ENCODE assay signal across 9 mouse cellular contexts in genomic region chr9:98973101-98973521, GRCm38 (mm10). TPM values are rescaled to one million over a fixed set of nuclear protein-coding genes. Genes with fewer than 3 reads are reported as not detected.
DNase-seq lines count a peak whose midpoint lies in the region; ATAC-seq and TF ChIP-seq lines count a peak whose summit lies in the region.
"Had no signal": no experiment of that assay in that cellular context is flagged by ENCODE, and none has a peak within 500 bp of the region (broad histone marks: within the 10 kb centered on the region; RNA-seq: fewer than 3 reads in every experiment).

No protein-coding gene starts in this region.

- H3K4me1 ChIP-seq in embryonic facial prominence, embryonic 14.5 days (ENCODE audit: control insufficient read depth, insufficient read depth, low read length), result no peaks in the 10 kb centered on the region
- H3K4me1 ChIP-seq in limb, embryonic 14.5 days (ENCODE audit: control insufficient read depth, insufficient read depth, low read length), result peaks cover 6% of the 10 kb centered on the region
- 0 out of 2 replicates have a peak, but pooled peaks cover 5% of the 10 kb centered on the region for H3K4me1 ChIP-seq in small intestine, adult 2 months (ENCODE audit: control insufficient read depth, insufficient read depth, insufficient read length, low read length)

- no peak overlapping the region for H3K27ac ChIP-seq in left cerebral cortex, adult 2 months
- H3K27ac ChIP-seq in embryonic facial prominence, embryonic 14.5 days (replicated peaks; ENCODE audit: low read depth, low read length), result no peak overlapping the region
- no peak overlapping the region for H3K27ac ChIP-seq in limb, embryonic 14.5 days (replicated peaks; ENCODE audit: low read depth, low read length)
- no peak overlapping the region for H3K27ac ChIP-seq in small intestine, adult 2 months (ENCODE audit: insufficient read depth, low read depth, low read length)

- H3K9me3 ChIP-seq in embryonic facial prominence, embryonic 14.5 days (ENCODE audit: control insufficient read depth, low read length), result peaks cover 8% of the 10 kb centered on the region; the same call in 1 of the 2 replicates
- H3K9me3 ChIP-seq in limb, embryonic 14.5 days (ENCODE audit: control insufficient read depth, low read length), result peaks cover 5% of the 10 kb centered on the region; the same call in 1 of the 2 replicates

- H3K9ac ChIP-seq in embryonic facial prominence, embryonic 14.5 days (ENCODE audit: low read depth, low read length), result peak overlapping the region; percentile 51
- H3K9ac ChIP-seq in limb, embryonic 14.5 days (ENCODE audit: low read depth, low read length, severe bottlenecking), result peak overlapping the region; percentile 41; the same call in 1 of the 2 replicates

- H3K4me2 ChIP-seq in embryonic facial prominence, embryonic 14.5 days (ENCODE audit: low read depth, low read length), result peak overlapping the region; percentile 67
- peak overlapping the region; percentile 67 for H3K4me2 ChIP-seq in limb, embryonic 14.5 days (replicated peaks; ENCODE audit: low read depth, low read length, severe bottlenecking)

- peak overlapping the region; percentile 11; the same call in 1 of the 2 replicates for H3K4me3 ChIP-seq in left cerebral cortex, adult 2 months
- H3K4me3 ChIP-seq in embryonic facial prominence, embryonic 14.5 days (ENCODE audit: low read depth, low read length), result peak overlapping the region; percentile 40
- H3K4me3 ChIP-seq in limb, embryonic 14.5 days (replicated peaks; ENCODE audit: low read length), result peak overlapping the region; percentile 39
- peak overlapping the region; percentile 46 for H3K4me3 ChIP-seq in small intestine, adult 2 months (ENCODE audit: low read depth, low read length)

- H3K36me3 ChIP-seq in embryonic facial prominence, embryonic 14.5 days (ENCODE audit: control insufficient read depth, insufficient read depth, low read length), result no peaks in the 10 kb centered on the region
- no peaks in the 10 kb centered on the region for H3K36me3 ChIP-seq in limb, embryonic 14.5 days (ENCODE audit: control insufficient read depth, insufficient read depth, low read length)
- H3K36me3 ChIP-seq in small intestine, adult 2 months (ENCODE audit: control insufficient read depth, insufficient read depth, low read length), result no peaks in the 10 kb centered on the region

- TF ChIP-seq CTCF in left cerebral cortex, adult 2 months (IDR thresholded peaks at IDR 0.05), result no peak
- no peak for TF ChIP-seq CTCF in small intestine, adult 2 months (IDR thresholded peaks at IDR 0.05; ENCODE audit: extremely low read depth, insufficient read length, insufficient replicate concordance, low read depth, low read length)

- intact Hi-C loops in left cerebral cortex, adult 2 months (cut with DNase I), result no loop called here

- no peak for DNase-seq in left cerebral cortex, adult 2 months (ENCODE audit: extremely low spot score in 1 of 2, low spot score in 2 of 2)
- DNase-seq in left cerebral cortex, adult 18-20 months (ENCODE audit: low spot score in 2 of 2), result no peak
- no peak for DNase-seq in embryonic facial prominence, embryonic 14.5 days (ENCODE audit: low spot score)
- no peak for DNase-seq in limb, embryonic 14.5 days (ENCODE audit: low spot score)
- no peak for DNase-seq in frontal cortex, postnatal 10 days (ENCODE audit: low spot score in 2 of 2)
- DNase-seq in adrenal gland, postnatal 25 days, result no peak
- no peak for DNase-seq in frontal cortex, postnatal 25 days (ENCODE audit: low spot score in 2 of 2)

- peaks cover 71% of the 10 kb centered on the region for H3K27me3 ChIP-seq in embryonic facial prominence, embryonic 14.5 days (replicated peaks; ENCODE audit: control insufficient read depth, insufficient read depth, low read length)
- H3K27me3 ChIP-seq in limb, embryonic 14.5 days (ENCODE audit: control insufficient read depth, insufficient read depth, low read length), result peaks cover 35% of the 10 kb centered on the region
- peaks cover 36% of the 10 kb centered on the region for H3K27me3 ChIP-seq in small intestine, adult 2 months (ENCODE audit: control insufficient read depth, insufficient read depth, low read length)

- 0% methylated on average over 21 of the region's 40 CpGs for WGBS in embryonic facial prominence, embryonic 14.5 days
- under 1% methylated on average over 28 of the region's 40 CpGs for WGBS in limb, embryonic 14.5 days
- WGBS in small intestine, adult 2 months, result 1% methylated on average over 40 of the region's 40 CpGs

- 0 out of 2 replicates have a peak, but pooled peaks have one; percentile 12 for ATAC-seq in embryonic facial prominence, embryonic 14.5 days (ENCODE audit: low read depth)
- no peak; the same call in 1 of the 2 replicates for ATAC-seq in limb, embryonic 14.5 days (ENCODE audit: low FRiP score, low read depth)

- no peak for TF ChIP-seq POLR2A in limb, embryonic 14.5 days (IDR thresholded peaks at IDR 0.05; ENCODE audit: borderline replicate concordance, extremely low read depth, insufficient read depth, insufficient read length)
- no peak for TF ChIP-seq POLR2A in small intestine, adult 2 months (IDR thresholded peaks at IDR 0.05; ENCODE audit: low read depth, low read length)

RNA-seq across cellular contexts. Expression of gene Faim, which starts 13.1 kb away (rescaled TPM):
- 10 to 100 TPM; 34.1 to 35.8 TPM for total RNA-seq in left cerebral cortex, adult 2 months (2021)
- total RNA-seq in left cerebral cortex, adult 18-20 months (2021), result 10 to 100 TPM; 34.3 to 41.1 TPM
- 39.7 and 43.5 TPM in 2 replicates for polyA plus RNA-seq in embryonic facial prominence, embryonic 14.5 days (2014; fragmentation: Nextera tagmentation; extraction: Ambion mirVana)
- polyA plus RNA-seq in limb, embryonic 14.5 days (2012; rRNA removed), result 7.2 and 14.2 TPM in 2 replicates
- 41.5 and 43.4 TPM in 2 replicates for polyA plus RNA-seq in limb, embryonic 14.5 days (2014; fragmentation: Nextera tagmentation; extraction: Ambion mirVana)
- polyA plus RNA-seq in small intestine, adult 2 months (2012; rRNA removed), result 0.85 and 1.2 TPM in 2 replicates
- total RNA-seq in adrenal gland, postnatal 25 days (2021), result 25.5 and 29.5 TPM in 2 replicates

RNA-seq across cellular contexts. Expression of gene Foxl2, which starts 18.0 kb away (rescaled TPM):
- under 1 TPM; 0.91 to 0.95 TPM for total RNA-seq in left cerebral cortex, adult 2 months (2021)
- total RNA-seq in left cerebral cortex, adult 18-20 months (2021), result under 1 TPM; 0.82 to 0.95 TPM
- polyA plus RNA-seq in embryonic facial prominence, embryonic 14.5 days (2014; fragmentation: Nextera tagmentation; extraction: Ambion mirVana), result 1.0 and 1.5 TPM in 2 replicates
- 0.05 and 0.08 TPM in 2 replicates for polyA plus RNA-seq in limb, embryonic 14.5 days (2012; rRNA removed)
- polyA plus RNA-seq in limb, embryonic 14.5 days (2014; fragmentation: Nextera tagmentation; extraction: Ambion mirVana), result 0.08 TPM in 1 of 2 replicates, not detected in the other
- 0.08 TPM in 1 of 2 replicates, not detected in the other for polyA plus RNA-seq in small intestine, adult 2 months (2012; rRNA removed)
- not detected in 2 replicates for total RNA-seq in adrenal gland, postnatal 25 days (2021)
- total RNA-seq: neutrophil, adult 5-6 weeks had no signal
